Mouse (Mus musculus): ENCODE data around the gene Ubtd1. TPM values are rescaled to one million over a fixed set of nuclear protein-coding genes. Genes with fewer than 3 reads are reported as not detected.
"Not testable (repeated sequence)": the region's sequence is repeated elsewhere in the genome, so short reads cannot be mapped to it uniquely, and the experiment has no call there.

The Ubtd1 gene
- polyA plus RNA-seq, 1 experiment from 2014 or later: 15.1 TPM

DNA sequence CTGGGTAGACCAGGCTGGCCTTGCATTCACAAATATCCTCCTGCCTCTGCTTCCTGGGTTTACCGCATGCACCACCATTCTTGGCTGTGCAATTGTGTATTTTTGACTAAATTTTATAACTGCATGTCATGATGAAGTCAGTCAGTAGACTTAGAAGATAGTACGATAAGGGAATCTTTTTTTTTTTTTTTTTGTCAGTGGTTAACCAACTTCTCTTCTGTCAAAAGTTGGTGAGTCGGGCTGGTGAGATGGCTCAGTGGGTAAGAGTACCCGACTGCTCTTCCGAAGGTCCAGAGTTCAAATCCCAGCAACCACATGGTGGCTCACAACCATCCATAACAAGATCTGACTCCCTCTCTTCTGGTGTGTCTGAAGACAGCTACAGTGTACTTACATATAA, 100.0 kb downstream of the Ubtd1 start:
- DNase-seq (ENCODE audit: low spot score); H3K27me3 ChIP-seq (ENCODE audit: low read depth, poor library complexity, severe bottlenecking); H3K27ac ChIP-seq; H3K9me3 ChIP-seq (replicated peaks); H3K4me3 ChIP-seq: not testable (repeated sequence)
- 93% methylated on average over 5 of the region's 5 CpGs for WGBS
- H3K4me1 ChIP-seq: peaks cover 10% of the 10 kb centered on the region
- H3K36me3 ChIP-seq: peaks cover 14% of the 10 kb centered on the region

Other genes with a start within 250 kb of the Ubtd1 start
- gene Slit1, start 238.1 kb upstream of the Ubtd1 start, polyA plus RNA-seq (2016; fragmentation: Nextera tagmentation; extraction: Ambion mirVana): 0.97 and 1.1 TPM in 2 replicates
- gene Arhgap19, start 179.7 kb upstream of the Ubtd1 start, polyA plus RNA-seq (2016; fragmentation: Nextera tagmentation; extraction: Ambion mirVana): 45.7 and 47.1 TPM in 2 replicates
- gene Frat1, start 151.8 kb upstream of the Ubtd1 start, polyA plus RNA-seq (2016; fragmentation: Nextera tagmentation; extraction: Ambion mirVana): 4.3 and 4.9 TPM in 2 replicates
- 1.9 and 3.0 TPM in 2 replicates for gene Frat2, start 133.6 kb upstream of the Ubtd1 start, polyA plus RNA-seq (2016; fragmentation: Nextera tagmentation; extraction: Ambion mirVana)
- 31.9 and 39.8 TPM in 2 replicates for gene Rrp12, start 85.6 kb upstream of the Ubtd1 start, polyA plus RNA-seq (2016; fragmentation: Nextera tagmentation; extraction: Ambion mirVana)
- gene Pgam1, start 69.8 kb upstream of the Ubtd1 start, polyA plus RNA-seq (2016; fragmentation: Nextera tagmentation; extraction: Ambion mirVana): 900 and 1,117 TPM in 2 replicates
- gene Exosc1, start 48.3 kb upstream of the Ubtd1 start, polyA plus RNA-seq (2016; fragmentation: Nextera tagmentation; extraction: Ambion mirVana): 91.7 and 102 TPM in 2 replicates
- 92.0 and 96.5 TPM in 2 replicates for gene Zdhhc16, start 48.3 kb upstream of the Ubtd1 start, polyA plus RNA-seq (2016; fragmentation: Nextera tagmentation; extraction: Ambion mirVana)
- gene Mms19, start 606 bp upstream of the Ubtd1 start, polyA plus RNA-seq (2016; fragmentation: Nextera tagmentation; extraction: Ambion mirVana): 39.9 and 52.5 TPM in 2 replicates
- gene Ankrd2, start 54.2 kb downstream of the Ubtd1 start, polyA plus RNA-seq (2016; fragmentation: Nextera tagmentation; extraction: Ambion mirVana): not detected in 2 replicates
- gene Hoga1, start 63.8 kb downstream of the Ubtd1 start, polyA plus RNA-seq (2016; fragmentation: Nextera tagmentation; extraction: Ambion mirVana): 1.1 and 1.3 TPM in 2 replicates
- gene 4933411K16Rik, start 70.5 kb downstream of the Ubtd1 start, polyA plus RNA-seq (2016; fragmentation: Nextera tagmentation; extraction: Ambion mirVana): 0.24 TPM in 1 of 2 replicates, not detected in the other
- 43.6 and 49.0 TPM in 2 replicates for gene Morn4, start 104.6 kb downstream of the Ubtd1 start, polyA plus RNA-seq (2016; fragmentation: Nextera tagmentation; extraction: Ambion mirVana)
- gene Pi4k2a, start 108.7 kb downstream of the Ubtd1 start, polyA plus RNA-seq (2016; fragmentation: Nextera tagmentation; extraction: Ambion mirVana): 31.9 and 33.0 TPM in 2 replicates
- gene Avpi1, start 147.3 kb downstream of the Ubtd1 start, polyA plus RNA-seq (2016; fragmentation: Nextera tagmentation; extraction: Ambion mirVana): 22.1 and 25.0 TPM in 2 replicates
- 5.6 and 5.8 TPM in 2 replicates for gene Marveld1, start 165.6 kb downstream of the Ubtd1 start, polyA plus RNA-seq (2016; fragmentation: Nextera tagmentation; extraction: Ambion mirVana)
- 27.6 and 30.8 TPM in 2 replicates for gene Zfyve27, start 182.2 kb downstream of the Ubtd1 start, polyA plus RNA-seq (2016; fragmentation: Nextera tagmentation; extraction: Ambion mirVana)
- 0.21 and 2.4 TPM in 2 replicates for gene Sfrp5, start 220.5 kb downstream of the Ubtd1 start, polyA plus RNA-seq (2016; fragmentation: Nextera tagmentation; extraction: Ambion mirVana)